Mouse (Mus musculus): Measurements from ENCODE around the gene Hdgf. TPM values are rescaled to one million over a fixed set of nuclear protein-coding genes. Genes with fewer than 3 reads are reported as not detected.

Gene Hdgf
- total RNA-seq, 2 experiments from 2014 or later, result 205 to 213 TPM

DNA sequence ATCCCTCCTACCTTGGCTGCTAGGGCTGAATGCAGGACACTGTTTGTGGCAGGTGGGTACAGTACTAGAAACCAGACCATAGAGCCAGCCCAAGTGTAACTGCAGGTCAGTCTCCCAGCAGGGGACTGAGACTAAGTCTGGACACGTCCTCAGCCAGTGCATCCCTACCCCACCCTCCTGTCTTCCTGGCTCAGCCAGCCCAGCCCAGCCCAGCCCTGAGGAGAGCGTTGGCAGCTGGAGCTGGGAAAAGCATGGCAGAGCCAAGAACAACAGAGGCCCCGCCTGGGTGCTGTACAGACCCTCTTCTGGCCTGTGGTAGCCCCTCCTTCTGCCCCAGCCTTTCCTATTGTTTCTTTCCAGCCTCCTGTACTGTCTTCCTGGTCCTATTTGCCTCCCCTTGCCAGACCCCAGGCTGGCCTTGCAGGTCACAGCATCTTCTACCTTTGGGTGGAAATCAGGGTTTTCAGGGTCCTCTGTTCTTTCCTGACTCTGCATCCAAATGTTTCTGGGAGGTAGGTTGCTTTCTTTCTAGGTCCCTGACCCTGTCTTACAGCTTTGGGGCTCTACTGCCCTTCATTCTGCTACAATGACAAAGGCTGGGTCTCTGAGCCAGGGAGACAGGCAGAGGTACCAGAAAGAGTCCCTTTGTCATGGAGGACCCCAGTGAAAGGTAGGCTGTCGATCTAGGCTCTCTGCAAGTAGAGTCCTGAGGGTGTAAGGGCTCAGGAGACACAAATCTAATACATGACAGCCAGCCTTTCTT, 38.9 kb downstream of the Hdgf start:
- no peak for DNase-seq (ENCODE audit: low spot score in 2 of 2)

DNA sequence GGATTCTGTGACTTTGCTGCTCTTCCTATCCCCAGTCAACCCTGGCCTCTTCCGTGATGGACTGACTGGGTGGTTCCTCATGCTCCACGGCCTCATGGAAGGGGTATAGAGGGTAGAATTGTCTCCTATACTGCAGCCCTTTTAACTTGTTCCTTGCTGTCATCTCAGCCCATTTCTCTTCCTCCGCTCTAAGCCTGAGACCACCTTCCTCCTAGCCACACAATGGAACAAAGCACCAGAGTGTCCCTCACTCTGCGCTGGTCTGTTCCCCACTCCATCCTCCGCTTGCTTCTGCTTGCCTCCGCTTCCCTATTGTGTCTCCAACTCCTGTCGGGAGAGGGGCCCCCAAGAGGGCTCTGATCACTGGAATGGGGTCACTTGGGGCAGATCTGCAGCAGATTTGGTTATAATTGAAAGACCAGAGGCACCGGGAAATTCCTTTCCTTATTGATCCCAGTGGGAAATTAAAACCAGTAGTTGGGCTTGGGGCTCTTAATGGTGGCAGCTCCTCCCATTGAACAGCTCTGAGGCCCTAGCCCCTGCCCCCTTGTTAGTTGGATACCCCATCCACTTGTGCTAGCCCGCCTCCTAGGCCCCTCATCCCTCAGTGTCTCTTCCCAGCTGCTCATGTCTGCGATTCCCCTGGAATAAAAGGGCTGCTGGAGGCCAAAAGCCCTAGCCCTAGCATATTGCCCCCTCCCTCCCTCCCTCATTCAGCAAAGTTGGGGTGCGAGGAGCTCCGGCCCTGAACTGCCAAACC, 39.8 kb downstream of the Hdgf start:
- DNase-seq (ENCODE audit: low spot score in 2 of 2), result no peak

DNA sequence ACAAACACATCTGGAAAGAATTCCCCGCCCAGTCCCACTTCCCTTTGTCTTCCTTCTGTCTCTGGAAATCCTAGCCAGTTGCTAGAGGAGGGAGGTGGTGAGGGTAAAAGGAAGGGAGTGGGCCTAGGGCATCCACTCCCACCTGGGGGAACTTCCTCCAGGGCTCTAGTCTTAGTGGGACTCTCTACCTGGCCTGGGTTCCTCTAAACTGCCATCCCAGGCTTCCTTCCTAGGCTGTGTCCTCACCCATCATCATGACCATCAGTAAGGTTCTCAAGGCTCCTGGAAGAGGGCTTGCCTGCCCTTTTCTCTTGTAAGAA, 40.4 kb downstream of the Hdgf start:
- DNase-seq (ENCODE audit: low spot score in 2 of 2), result no peak

DNA sequence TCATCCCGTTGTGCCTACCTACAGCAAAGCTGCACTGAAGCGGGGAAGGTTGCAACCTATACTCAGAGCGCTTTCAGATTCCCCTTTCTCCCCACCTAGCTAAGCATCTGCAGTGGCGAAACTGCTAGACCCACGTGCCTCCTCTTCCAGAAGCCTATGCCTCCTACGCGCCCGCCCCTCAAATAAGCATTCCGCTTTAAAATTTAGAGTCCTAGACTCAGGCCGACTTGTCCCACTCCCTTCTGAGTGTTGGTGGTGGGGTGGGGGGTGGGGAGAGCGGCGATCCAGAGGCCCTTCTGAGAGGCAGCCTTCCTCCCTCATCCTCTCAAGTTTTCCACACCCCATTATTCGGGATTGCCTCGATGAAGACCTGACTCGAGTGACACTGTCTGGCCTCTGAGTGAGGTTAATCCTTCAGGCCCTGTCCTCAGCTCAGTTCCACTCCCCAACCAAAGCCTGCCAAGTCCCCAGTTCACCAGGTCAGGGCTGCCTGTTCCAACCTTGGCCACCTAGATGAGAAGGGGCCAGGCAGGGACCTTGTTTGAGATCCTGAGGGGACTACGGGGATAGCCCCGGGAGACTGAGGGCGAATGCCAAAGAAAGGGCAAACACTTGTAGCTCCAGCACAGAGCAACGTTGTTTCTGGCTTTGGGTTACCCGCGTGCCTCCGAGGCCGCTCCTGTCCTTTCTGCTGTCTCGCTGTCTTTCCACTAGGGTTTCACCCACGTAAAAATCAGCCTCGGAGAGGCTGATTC, 41.1 kb downstream of the Hdgf start:
- no peak for DNase-seq (ENCODE audit: low spot score in 2 of 2)

DNA sequence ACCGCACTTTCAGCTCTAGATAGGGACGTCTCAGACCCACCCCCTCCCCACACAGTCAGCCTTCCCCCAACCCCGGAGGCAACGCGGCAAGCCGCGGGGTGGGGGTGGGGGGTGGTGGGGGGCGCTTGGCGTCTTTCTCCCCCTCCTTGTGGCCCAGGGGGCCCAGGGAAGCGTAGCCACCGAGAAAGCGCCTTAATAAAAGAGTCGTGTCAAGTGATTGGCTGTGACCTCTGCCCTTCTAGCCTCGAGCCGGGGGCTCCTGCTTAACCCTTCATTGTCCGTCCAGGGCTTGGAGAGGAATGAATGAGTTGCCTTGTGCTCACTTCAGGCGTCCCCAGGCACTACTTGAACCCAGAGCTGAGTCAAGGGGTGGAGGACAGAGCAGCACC, 41.7 kb downstream of the Hdgf start:
- DNase-seq (ENCODE audit: low spot score in 2 of 2), result no peak

DNA sequence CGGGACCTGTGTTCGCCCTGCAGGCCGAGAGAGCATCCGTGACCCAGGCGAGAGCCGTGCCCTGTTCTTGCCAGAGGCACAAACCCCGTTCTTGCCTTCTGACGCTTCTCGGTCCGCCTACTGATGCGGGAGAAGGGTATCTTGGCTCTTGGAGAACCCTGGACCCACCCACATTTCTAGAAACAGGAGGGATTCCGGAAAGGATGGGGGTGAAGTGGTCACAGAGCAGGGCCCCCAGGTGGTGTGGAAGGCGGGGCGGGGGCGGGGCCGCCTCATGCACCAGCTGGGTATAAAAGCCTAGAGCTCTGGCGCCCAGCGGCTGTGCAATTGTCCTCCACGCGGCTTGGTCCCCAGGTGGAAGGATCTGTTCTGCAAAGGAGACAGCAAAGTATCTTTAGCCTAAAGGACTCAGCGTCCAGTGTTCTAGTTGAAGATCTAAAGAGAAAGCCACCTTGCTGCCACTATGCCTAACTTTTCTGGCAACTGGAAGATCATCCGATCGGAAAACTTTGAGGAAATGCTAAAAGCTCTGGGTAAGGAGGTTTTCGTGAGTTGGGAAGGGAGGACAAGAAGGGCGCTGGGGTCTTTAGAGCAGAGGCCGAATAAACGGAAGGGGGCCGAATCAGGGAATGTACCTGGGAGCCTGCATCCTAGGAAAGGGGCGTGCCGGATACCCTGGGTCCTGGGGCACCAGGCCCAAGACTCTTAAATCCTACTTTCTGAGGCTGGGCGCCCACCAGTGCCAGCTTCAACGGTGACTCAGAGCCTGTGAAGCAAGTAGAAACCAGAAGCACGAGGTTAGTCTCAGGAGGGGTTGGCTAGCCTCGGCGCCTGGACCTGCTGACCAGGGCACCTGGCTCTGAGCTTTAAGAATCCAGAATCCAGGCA, 42.5 kb downstream of the Hdgf start, which contains the start of gene Crabp2:
Gene Crabp2 (plus strand): TSS at position 289 of the 888 bp plus-strand sequence.
- DNase-seq (ENCODE audit: low spot score in 2 of 2), result no peak

DNA sequence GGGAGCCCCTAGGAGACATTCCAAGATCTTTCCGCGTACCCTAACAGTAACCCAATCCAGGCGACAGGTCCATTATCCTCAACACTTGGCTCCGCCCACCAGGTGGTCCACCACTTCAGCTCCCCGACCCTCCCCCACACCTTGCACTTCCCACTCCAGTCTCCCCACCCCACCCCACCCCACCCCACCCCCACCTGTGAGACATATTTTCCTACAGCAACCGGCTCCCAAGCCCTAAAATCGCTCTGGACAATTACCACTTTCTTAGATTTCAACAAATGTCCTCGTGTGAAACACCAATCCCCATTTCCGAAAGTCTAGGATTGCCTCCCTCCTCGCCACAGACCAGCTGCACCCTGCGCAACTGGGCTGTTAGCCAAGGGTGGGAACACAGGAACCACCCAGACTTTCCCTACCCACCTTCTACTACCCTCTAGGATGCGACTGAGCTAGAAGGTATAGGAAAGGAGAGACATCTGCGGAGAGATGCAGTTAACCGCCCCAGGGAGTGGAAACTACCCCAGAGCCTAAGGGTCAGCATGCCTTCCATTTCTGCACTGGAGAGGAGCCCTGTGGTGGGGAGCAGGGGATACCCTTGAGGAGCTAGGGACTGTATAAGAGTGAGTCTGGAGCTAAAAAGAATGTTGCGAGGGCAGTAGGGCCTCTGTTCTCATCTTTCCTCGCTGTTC, 43.3 kb downstream of the Hdgf start:
- no peak for DNase-seq (ENCODE audit: low spot score in 2 of 2)

DNA sequence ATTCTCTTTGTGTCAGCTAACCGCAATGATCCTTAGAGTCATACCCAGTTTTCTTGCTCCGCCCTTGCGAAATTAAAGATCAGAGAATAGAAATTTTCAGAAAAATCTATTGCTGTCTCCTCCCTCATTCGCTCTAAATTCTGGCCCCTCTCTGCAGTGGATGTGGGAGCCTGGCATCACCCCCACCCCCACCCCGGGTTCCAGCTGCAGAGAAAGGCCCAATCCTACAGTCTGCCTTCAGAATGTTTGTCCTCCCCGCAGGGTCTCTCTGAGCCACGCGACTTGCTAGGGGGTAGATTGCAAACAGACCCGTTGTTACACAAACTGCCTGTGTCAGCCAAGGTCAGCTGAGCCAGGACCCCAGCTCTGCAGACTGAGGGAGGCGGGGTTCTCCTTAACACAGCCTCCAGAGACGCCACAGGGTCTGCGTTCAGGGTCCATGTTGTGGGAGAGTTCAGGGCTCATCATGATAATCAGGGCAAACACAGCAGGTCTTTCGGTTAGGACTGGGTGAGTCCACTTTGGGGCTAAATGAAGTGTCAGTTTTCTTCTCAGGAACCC, 43.9 kb downstream of the Hdgf start:
- no peak for DNase-seq (ENCODE audit: low spot score in 2 of 2)

DNA sequence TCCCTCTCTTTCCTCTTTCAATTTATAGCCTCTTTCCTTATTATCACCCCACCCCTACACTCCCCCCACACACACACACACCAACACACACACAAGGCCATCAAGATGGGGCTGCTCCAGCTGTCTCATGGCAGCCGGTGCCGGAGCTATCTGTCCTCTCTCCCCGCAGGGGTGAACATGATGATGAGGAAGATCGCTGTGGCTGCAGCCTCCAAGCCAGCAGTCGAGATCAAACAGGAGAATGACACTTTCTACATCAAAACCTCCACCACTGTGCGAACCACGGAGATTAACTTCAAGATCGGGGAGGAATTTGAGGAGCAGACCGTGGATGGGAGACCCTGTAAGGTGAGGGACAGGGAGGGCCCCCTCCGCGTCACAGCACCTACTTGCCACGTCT, 45.8 kb downstream of the Hdgf start:
- no peak for DNase-seq (ENCODE audit: low spot score in 2 of 2)

DNA sequence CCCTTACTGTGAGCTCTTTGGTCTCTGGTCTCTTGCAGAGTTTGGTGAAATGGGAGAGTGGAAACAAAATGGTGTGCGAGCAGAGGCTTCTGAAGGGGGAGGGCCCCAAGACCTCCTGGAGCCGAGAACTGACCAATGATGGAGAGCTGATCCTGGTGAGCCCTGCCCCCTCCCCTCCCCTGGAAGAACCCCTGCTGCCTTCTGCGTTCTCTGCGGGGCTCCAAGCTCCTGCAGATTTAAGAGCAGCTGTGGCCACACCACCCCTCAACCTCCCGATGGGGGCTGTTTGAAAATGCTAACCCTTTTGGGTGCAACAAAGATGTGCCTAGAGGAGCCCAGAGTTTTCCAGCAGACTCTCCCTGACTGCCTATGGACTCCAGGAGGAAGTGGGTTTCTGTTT, 46.3 kb downstream of the Hdgf start:
- DNase-seq (ENCODE audit: low spot score in 2 of 2), result no peak

DNA sequence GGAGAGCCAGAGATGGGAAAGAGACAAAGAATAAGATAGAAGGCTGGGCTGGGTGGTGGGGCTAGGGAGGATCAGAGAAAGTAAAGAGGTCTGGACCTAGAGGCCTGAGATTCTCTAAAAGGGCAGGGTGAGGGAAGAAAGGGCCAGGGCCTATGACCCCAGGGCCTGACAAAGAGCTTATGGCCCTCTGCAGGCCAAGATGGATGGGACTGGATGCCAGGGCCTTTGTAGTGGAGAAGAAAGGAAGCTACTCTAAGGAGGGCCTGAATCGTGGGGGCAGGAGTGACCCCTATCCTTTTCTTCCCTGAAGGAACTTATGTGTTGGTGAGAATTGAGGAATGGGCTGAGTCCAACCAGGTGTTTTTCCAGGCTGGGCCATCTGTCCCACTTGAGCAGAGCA, 51.9 kb downstream of the Hdgf start:
- DNase-seq (ENCODE audit: low spot score in 2 of 2), result no peak

DNA sequence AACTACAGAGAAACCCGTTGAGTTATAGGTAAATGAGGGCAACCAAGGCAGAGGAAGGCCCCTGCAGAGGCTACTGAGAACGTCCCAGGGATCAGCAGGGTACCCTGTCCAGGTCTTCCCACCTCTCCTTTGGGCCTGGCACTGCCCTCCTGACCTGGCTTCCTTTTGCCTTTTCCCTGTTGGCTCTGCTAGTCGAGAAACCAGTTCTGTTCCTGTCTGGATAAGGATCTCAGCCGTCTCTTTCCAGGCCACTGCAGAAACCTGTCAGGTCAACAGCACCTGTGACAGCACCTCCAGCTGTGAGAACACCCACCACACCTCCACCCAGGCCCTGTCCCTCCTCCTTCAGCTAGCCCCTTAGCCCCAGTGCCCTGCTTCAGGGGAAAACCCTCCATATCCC, 52.4 kb downstream of the Hdgf start:
- DNase-seq (ENCODE audit: low spot score in 2 of 2), result no peak

DNA sequence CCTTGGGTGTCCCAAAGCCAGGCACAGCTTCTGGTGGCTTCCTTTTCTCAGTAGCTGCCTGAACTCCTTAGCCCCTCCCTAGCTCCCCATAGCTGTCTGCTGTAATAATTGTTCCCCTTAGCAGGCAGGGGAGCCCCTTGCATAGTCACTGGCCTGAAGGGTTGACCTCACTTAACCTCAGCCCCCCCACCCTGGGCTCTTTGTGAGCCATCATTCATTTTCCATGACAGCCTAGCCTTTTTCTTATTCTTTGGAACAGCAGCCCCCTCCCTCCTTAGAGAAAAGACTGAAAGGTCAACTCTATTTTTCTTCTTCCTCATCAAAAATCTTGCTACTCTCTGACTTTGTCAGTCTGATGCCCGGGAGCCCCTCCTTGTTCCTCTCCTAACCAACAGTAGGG, 52.8 kb downstream of the Hdgf start:
- DNase-seq (ENCODE audit: low spot score in 2 of 2), result no peak

DNA sequence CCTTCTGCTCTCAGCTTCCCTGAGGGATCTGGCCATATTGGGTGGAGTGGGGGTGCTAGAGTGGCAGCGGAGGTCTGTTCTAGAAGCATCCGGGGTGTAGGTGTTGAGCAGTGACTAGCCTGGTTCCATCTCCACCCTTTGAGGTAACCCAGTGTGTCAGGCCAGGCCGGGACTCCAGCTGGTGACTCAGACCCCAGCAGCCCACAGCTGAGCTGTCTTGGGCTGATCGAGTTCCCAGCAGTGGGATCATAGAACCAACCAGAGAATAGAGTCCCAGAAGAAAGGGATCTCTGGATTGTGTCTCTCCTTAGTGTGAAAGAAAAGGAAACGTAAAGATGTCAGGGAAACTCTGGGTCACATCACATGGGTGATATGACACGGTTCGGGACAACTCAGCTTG, 53.2 kb downstream of the Hdgf start:
- no peak for DNase-seq (ENCODE audit: low spot score in 2 of 2)

DNA sequence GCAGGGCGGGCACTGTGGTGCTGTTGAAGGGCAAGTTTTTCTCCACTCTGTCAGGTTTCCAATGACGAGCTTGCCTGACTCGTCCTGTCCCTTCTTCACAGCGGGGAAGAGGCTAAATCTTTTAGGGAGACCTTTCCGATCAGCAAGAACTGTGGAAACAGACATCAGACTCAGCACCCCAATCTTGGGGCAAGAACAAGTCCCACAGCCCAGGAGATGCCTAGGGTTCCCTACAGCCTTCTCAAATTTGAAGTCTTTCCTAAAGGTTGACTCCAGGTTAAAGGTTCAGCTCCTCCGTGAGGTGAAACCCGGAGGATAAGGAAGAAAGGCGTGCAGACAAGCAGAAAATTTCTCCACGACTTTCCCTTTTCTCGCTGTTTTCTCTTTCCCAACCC, 54.1 kb downstream of the Hdgf start:
- DNase-seq (ENCODE audit: low spot score in 2 of 2), result no peak

DNA sequence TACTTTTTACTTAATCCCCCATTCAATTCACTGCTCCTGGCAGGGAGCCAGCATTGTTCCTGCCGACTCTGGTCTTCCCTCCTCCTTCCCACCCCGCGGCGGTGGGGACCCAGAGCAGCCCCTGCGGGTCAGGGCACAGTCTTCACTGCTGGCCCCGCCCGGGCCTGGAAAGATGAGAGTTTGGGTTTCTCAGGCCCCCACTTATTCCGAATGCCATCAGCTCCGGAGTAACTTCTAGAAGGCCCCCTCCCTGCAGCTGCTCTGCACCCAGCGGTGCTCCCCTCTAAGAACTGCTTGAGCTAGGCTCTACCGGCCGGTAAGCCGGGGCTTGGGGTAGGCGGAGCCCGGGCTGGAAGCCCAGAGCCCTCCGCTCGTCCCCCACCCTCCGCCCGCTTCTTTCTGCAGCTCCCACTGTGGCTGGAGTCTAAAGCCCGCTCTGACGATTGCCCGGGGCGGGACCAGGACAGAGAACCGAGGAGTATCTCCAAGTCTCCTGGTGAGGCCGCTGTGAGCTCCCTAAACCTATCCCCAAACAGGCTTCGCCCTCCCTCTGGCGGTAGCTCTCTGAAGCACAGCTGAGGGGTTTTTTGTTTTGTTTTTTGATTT, 54.6 kb downstream of the Hdgf start:
- peak; percentile 57 to 75 for DNase-seq (ENCODE audit: low spot score in 2 of 2)

Measured in adrenal gland, postnatal 4 days (tissue).